ENCODE assay signal across 16 mouse cellular contexts in the genomic region with DNA sequence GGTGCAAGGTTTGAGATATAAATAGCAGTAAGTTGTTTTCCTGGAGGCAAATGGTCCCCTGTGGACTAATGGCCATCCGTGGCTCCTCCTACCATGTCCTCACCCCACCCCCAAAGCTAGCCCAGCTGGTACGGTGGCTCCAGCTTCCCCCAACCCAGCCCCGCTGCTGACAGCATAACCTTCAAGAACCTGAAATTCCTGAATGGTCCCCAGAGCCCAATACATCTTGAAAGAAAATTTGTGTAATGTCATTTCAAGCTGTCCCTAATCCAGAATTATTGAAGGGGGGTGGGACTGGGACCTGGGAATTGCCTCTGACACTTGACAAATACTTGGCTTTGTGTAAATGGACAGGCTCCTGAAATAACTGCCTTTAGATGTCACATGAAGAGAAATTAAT.
DNase-seq lines count a peak whose midpoint lies in the region; ATAC-seq and TF ChIP-seq lines count a peak whose summit lies in the region.
"Had no signal": no experiment of that assay in that cellular context is flagged by ENCODE, and none has a peak within 500 bp of the region (broad histone marks: within the 10 kb centered on the region; RNA-seq: fewer than 3 reads in every experiment).

No protein-coding gene starts in this region.

- H3K36me3 ChIP-seq in embryonic facial prominence, embryonic 14.5 days (ENCODE audit: control insufficient read depth, insufficient read depth, low read length), result no peaks in the 10 kb centered on the region
- H3K36me3 ChIP-seq in lung, postnatal 0 days (ENCODE audit: insufficient read depth, low read length), result no peaks in the 10 kb centered on the region
- H3K36me3 ChIP-seq: stomach, embryonic 15.5 days had no signal

- TF ChIP-seq CTCF in lung, postnatal 0 days (IDR thresholded peaks at IDR 0.05), result no peak

- intact Hi-C loops in heart, postnatal 36 days (cut with DNase I), result no loop called here

- no peak overlapping the region for H3K4me2 ChIP-seq in embryonic facial prominence, embryonic 14.5 days (ENCODE audit: low read depth, low read length)
- no peak overlapping the region for H3K4me2 ChIP-seq in lung, postnatal 0 days (replicated peaks; ENCODE audit: low read depth, low read length)
- H3K4me2 ChIP-seq: stomach, embryonic 15.5 days had no signal

- no peak overlapping the region for H3K4me3 ChIP-seq in embryonic facial prominence, embryonic 14.5 days (ENCODE audit: low read depth, low read length)
- no peak overlapping the region for H3K4me3 ChIP-seq in lung, postnatal 0 days (ENCODE audit: low read depth, low read length)
- H3K4me3 ChIP-seq: megakaryocyte, embryonic 14.5 days; stomach, embryonic 15.5 days had no signal

- peak; percentile 10 for DNase-seq in gastrocnemius, adult 18-20 months (ENCODE audit: low spot score)
- DNase-seq in gastrocnemius, postnatal 10 days, result no peak
- DNase-seq in heart, postnatal 4 days, result peak; percentile 20
- DNase-seq in heart, postnatal 36 days, result no peak
- peak; percentile 15 for DNase-seq in NIH3T3 (ENCODE audit: low read depth)
- DNase-seq in embryonic facial prominence, embryonic 14.5 days (ENCODE audit: low spot score), result peak; percentile 24
- DNase-seq in ovary, adult 18-20 months (ENCODE audit: low spot score), result no peak
- DNase-seq in lung, postnatal 0 days (ENCODE audit: low spot score), result no peak
- DNase-seq: cerebellum, adult 2 months; left cerebral cortex, postnatal 4 days; lung, postnatal 10 days; retina, postnatal 1 day had no signal

- H3K27ac ChIP-seq in embryonic facial prominence, embryonic 14.5 days (replicated peaks; ENCODE audit: low read depth, low read length), result no peak overlapping the region
- no peak overlapping the region for H3K27ac ChIP-seq in lung, postnatal 0 days (ENCODE audit: low read length)
- H3K27ac ChIP-seq: liver, embryonic 14.5 days; stomach, embryonic 15.5 days had no signal

- H3K27me3 ChIP-seq in embryonic facial prominence, embryonic 14.5 days (replicated peaks; ENCODE audit: control insufficient read depth, insufficient read depth, low read length), result no peaks in the 10 kb centered on the region
- H3K27me3 ChIP-seq in lung, postnatal 0 days (replicated peaks; ENCODE audit: insufficient read depth, low read length), result no peaks in the 10 kb centered on the region
- H3K27me3 ChIP-seq: stomach, embryonic 15.5 days had no signal

- H3K9me3 ChIP-seq in embryonic facial prominence, embryonic 14.5 days (ENCODE audit: control insufficient read depth, low read length), result no peaks in the 10 kb centered on the region
- H3K9me3 ChIP-seq in lung, postnatal 0 days (ENCODE audit: low read length), result no peaks in the 10 kb centered on the region
- H3K9me3 ChIP-seq: megakaryocyte, embryonic 14.5 days; stomach, embryonic 15.5 days had no signal

- no peaks in the 10 kb centered on the region for H3K4me1 ChIP-seq in embryonic facial prominence, embryonic 14.5 days (ENCODE audit: control insufficient read depth, insufficient read depth, low read length)
- no peaks in the 10 kb centered on the region for H3K4me1 ChIP-seq in lung, postnatal 0 days (ENCODE audit: insufficient read depth, low read depth, low read length)
- H3K4me1 ChIP-seq: megakaryocyte, embryonic 14.5 days had no signal

- no peak for ATAC-seq in embryonic facial prominence, embryonic 14.5 days (ENCODE audit: low read depth)
- no peak for ATAC-seq in lung, postnatal 0 days
- ATAC-seq: forebrain, embryonic 16.5 days had no signal

- no peak for TF ChIP-seq EP300 in lung, postnatal 0 days (IDR thresholded peaks at IDR 0.05)

- H3K9ac ChIP-seq in embryonic facial prominence, embryonic 14.5 days (ENCODE audit: low read depth, low read length), result no peak overlapping the region
- H3K9ac ChIP-seq in lung, postnatal 0 days (replicated peaks; ENCODE audit: low read depth), result no peak overlapping the region
- H3K9ac ChIP-seq: liver, embryonic 14.5 days; stomach, embryonic 15.5 days had no signal

- WGBS in embryonic facial prominence, embryonic 14.5 days, result 27% methylated on average over 3 of the region's 3 CpGs
- 39% methylated on average over 3 of the region's 3 CpGs for WGBS in lung, postnatal 0 days

Comparison
In these comparisons a context has a peak if more than half of its experiments do, and no peak if none do; other contexts are left out.
1. DNase-seq: peak in gastrocnemius, adult 18-20 months (single experiment), heart, postnatal 4 days (single experiment), NIH3T3 (single experiment) and embryonic facial prominence, embryonic 14.5 days (single experiment); none in gastrocnemius, postnatal 10 days (single experiment), heart, postnatal 36 days (0 of 2), ovary, adult 18-20 months (single experiment) and lung, postnatal 0 days (single experiment).